Mouse (Mus musculus) liver, adult 2 months (tissue): ENCODE measurements around the gene Suco.

ENCODE experiments used
- CTCF ChIP-seq: fragments of 200-500 bp; IDR thresholded peaks from 2 replicates; pipeline ENCODE4 v1.5.1; 2011; ENCODE audit warnings: low read depth, low read length, control low read depth
- POLR2A ChIP-seq: fragments of 200-500 bp; IDR thresholded peaks from 2 replicates; pipeline ENCODE4 v1.6.1; 2011; ENCODE audit warnings: low read length, control low read depth; ENCODE audit not compliant: insufficient read depth; ENCODE audit errors: extremely low read depth

DNA sequence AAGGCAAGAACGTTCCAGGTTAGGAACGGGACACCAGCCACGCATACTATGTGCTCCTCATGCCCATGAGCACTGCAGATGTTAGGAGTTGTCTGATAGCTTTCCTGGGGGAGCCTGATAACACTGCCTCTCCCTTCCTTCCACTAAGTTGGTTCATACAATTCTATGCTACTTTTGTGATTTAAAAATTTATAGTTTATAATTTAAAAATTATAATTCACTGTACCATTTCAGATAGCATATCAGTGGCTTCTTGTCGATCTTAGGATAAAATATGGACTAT is 83.9 kb downstream of the Suco start:
- TF ChIP-seq CTCF, result no peak
- TF ChIP-seq POLR2A, result no peak
